Mouse (Mus musculus) cerebellum, adult (tissue): Measurements from ENCODE around the gene Haspin.

Experiments used
- ATAC-seq: cut with Nextera tagmentation; 2 replicates; pipeline ENCODE4 v1.9.2; 2017; ENCODE audit warnings: mild to moderate bottlenecking, moderate library complexity, mixed read lengths; ENCODE audit not compliant: insufficient number of reproducible peaks, low FRiP score, low TSS enrichment

Haspin gene

GRCm38 (mm10) chr11:73137591-73138501, at the start of gene Haspin:
TSS of gene Haspin (minus strand) at chr11:73138294.
- peak; percentile 93 for ATAC-seq

DNA sequence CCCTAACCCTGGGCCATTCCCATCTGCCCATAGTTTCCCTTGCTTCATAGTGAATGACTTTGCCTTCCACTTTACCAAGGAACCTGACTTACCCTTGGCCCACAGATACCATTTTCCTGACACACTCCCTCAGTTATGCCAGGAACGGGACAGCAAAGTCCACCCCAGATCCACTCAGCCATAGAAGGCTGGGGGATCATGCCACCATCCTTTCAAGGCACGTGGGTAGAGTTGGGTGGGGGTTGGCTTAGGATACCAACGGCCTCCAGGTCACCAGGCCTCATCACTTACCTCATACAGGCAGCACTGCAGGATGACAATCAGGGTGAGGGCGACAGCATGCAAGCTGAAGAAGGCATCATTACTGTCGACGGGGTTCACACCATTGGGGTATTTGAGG, 49.1 kb upstream of the Haspin start:
- no peak for ATAC-seq

DNA sequence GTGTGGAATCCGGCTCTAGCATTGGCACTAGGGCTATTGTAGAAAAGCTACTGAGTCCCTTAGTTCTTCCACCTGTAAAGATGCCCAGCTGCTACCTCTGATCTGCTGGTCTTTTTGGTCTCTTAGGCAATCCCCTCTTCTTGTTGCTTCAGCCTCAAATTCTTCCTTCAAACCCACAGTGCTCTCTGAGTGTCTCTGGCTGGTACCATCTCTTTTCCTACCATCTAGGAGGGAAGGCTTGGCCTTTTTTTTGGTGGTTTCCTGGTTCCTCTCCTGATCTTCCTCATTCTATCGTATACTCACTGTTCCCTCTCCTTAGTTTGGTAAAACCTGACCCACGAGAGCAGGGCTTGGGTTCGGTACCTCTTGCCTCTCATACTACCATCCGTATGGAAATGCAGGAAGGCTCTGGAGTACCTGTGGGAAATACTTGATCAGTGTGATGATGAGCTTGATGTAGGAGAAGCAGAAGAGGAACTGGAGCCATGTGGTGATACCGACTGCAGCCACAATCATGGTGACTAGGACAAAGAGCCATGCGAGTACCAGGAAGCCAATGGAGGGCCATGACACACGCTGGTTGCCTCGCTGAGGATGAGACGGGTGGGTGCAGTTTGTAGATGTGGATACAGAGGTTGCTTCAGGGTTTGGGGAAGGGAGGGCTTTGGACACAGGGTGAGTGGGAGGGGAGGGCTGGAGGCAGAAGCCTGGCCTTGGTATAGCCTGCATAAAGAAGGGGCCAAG, 48.0 kb upstream of the Haspin start:
- ATAC-seq: no peak

GRCm38 (mm10) chr11:73177895-73178294, 39.8 kb upstream of the Haspin start:
- no peak for ATAC-seq

GRCm38 (mm10) chr11:73177509-73177875, 39.4 kb upstream of the Haspin start:
- no peak for ATAC-seq

- ATAC-seq: peak; percentile 96
These were observed 38.8 kb upstream of the Haspin start, which contains the start of the genes Emc6 and Tax1bp3 for GRCm38 (mm10) chr11:73176608-73177508. TSS of gene Emc6 (minus strand) at chr11:73177037. TSS of gene Tax1bp3 (plus strand) at chr11:73177083.

- no peak for ATAC-seq
These were observed 38.1 kb upstream of the Haspin start for GRCm38 (mm10) chr11:73176186-73176585.

DNA sequence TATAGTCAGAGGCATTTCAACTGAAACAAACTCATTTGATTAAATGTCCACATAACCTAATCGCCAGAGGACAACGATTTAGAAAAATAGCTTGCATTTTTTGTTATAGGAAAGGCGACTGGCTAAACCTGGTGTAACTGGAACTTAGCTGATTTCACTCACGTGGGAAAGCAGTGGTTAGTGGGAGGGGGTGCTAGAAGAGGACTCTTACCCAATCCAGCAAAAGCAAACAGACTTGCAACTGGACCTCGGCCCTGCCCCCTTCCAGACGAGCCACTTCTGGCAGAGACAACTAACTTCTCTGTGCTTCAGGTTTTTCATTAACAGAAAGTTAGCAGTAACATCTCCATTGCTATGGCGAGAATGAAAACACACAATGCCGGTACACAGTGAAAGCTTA, 37.5 kb upstream of the Haspin start:
- ATAC-seq: no peak

DNA sequence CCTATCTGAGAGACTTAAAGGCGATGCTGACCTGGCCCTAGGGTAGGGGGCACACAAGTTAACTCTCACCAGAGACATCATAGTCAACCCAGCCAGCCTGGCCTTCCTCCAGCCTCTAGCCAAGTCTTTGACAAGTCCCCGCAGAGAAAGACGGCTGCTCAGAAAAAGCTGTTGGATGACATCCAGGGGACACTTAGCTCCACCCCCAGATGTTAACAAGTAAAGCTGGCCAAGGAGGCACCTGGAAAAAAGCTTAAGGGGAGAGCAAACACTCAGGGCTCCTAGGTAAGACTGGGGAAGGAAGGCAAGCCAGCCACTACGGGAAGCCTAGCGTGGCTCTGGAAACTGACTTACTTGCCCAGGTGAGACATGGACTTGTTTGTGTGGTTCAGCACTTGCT, 34.1 kb upstream of the Haspin start:
- no peak for ATAC-seq

DNA sequence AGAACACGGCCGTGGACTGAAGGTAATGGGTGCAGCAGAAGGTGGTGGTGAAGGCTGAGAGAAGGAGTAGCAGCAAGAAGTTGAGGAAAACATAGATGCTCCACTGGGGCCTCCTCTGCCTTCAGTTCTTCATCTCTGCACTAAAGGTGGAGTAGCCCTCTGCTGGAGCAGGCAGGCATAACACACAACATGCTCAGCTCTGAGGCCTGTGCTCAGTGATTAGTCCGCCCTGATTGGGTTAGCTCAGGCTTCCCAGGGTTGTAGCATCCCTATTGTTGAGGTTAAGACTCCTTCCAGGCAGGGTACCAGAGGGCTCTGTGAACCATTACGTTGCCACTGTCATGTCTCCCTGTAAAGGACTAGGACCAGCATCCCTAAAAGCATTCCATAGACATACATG, 31.1 kb upstream of the Haspin start:
- ATAC-seq: no peak

DNA sequence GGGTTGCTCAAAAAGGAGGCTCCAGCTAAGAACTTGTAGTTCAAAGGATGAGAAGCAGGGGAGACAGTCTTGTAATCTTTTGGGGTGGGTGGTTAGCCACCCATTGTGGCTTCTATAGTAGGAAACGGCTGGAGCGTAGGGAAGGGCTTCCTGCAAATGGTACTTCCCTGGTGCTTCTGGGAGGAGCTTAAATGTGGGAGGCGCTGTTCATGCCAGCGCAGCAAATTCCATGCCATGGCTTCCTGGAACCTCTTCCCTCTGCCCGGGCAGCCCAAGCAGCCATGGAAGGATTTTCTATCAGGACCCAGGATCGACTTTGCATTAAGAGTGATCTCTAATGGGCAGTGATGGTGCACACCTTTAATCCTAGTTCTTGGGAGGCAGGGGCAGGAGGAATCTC, 30.5 kb upstream of the Haspin start:
- ATAC-seq: no peak

- ATAC-seq: no peak
These were observed 30.0 kb upstream of the Haspin start for GRCm38 (mm10) chr11:73168071-73168470.

DNA sequence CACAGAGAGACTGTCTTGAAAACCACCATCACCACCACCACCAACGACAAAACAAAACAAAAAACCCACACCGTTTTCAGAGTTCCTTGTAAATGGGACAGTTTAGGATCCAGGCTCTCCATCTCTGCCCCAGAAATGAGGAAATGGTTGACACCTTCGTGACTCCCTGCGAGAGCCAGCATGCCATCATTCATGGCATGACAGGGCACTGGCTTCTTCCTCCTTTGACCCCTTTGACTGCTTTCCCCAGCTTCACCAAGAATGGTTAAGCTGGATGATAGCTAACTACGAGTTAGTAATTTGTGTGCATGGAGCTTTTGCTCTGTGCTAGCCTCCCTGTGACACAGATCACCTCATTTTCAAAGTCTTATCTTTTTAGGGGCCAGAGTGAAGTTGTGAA, 24.2 kb upstream of the Haspin start:
- ATAC-seq: no peak

GRCm38 (mm10) chr11:73161616-73162015, 23.5 kb upstream of the Haspin start:
- ATAC-seq: no peak

GRCm38 (mm10) chr11:73160811-73161200, 22.7 kb upstream of the Haspin start:
- ATAC-seq: no peak

GRCm38 (mm10) chr11:73159957-73160810, 22.1 kb upstream of the Haspin start, which contains the start of gene P2rx5:
TSS of gene P2rx5 (plus strand) at chr11:73160421.
- peak; percentile 49; the same call in 1 of the 2 replicates for ATAC-seq

- no peak for ATAC-seq
These were observed 17.0 kb upstream of the Haspin start for GRCm38 (mm10) chr11:73155071-73155470.

- no peak for ATAC-seq
These were observed 10.1 kb upstream of the Haspin start for GRCm38 (mm10) chr11:73148209-73148608.

- ATAC-seq: no peak
These were observed 8.9 kb upstream of the Haspin start for GRCm38 (mm10) chr11:73146975-73147365.
